Mouse (Mus musculus) hindbrain, embryonic 16.5 days (tissue): ENCODE results near the gene Rbm45. TPM values are rescaled to one million over a fixed set of nuclear protein-coding genes. Genes with fewer than 3 reads are reported as not detected.

Experiments
- ATAC-seq: fragments of 200-750 bp; cut with Nextera tagmentation; 2 replicates; pipeline ENCODE4 v1.8.0; 2017; ENCODE audit warnings: moderate TSS enrichment, moderate library complexity
- H3K27ac ChIP-seq: fragments of 300-500 bp; sonication (generic); 2 replicates; pipeline ENCODE4 v1.5.1; 2014; ENCODE audit warnings: low read depth, mild to moderate bottlenecking, control low read depth, low read length, moderate library complexity
- H3K27me3 ChIP-seq: fragments of 300-500 bp; sonication (generic); replicated peaks from 2 replicates; pipeline ENCODE4 v1.6.1; 2014; ENCODE audit warnings: low read length; ENCODE audit not compliant: control insufficient read depth, insufficient read depth
- H3K36me3 ChIP-seq: fragments of 300-500 bp; sonication (generic); 2 replicates; pipeline ENCODE4 v1.6.1; 2014; ENCODE audit warnings: mild to moderate bottlenecking, low read length, moderate library complexity, mixed read lengths; ENCODE audit not compliant: control insufficient read depth, insufficient read depth
- H3K4me1 ChIP-seq: fragments of 300-500 bp; sonication (generic); 2 replicates; pipeline ENCODE4 v1.6.1; 2014; ENCODE audit warnings: low read depth, low read length; ENCODE audit not compliant: control insufficient read depth, insufficient read depth
- H3K4me2 ChIP-seq: fragments of 300-500 bp; sonication (generic); 2 replicates; pipeline ENCODE4 v1.6.1; 2014; ENCODE audit warnings: mild to moderate bottlenecking, low read length, control low read depth, moderate library complexity
- H3K4me3 ChIP-seq: fragments of 300-500 bp; sonication (generic); 2 replicates; pipeline ENCODE4 v1.5.1; 2014; ENCODE audit warnings: mild to moderate bottlenecking, low read length, control low read depth, moderate library complexity
- H3K9ac ChIP-seq: fragments of 300-500 bp; sonication (generic); 2 replicates; pipeline ENCODE4 v1.6.1; 2014; ENCODE audit warnings: low read depth, mild to moderate bottlenecking, control low read depth, low read length, moderate library complexity
- H3K9me3 ChIP-seq: fragments of 300-500 bp; sonication (generic); 2 replicates; pipeline ENCODE4 v1.6.1; 2014; ENCODE audit warnings: mild to moderate bottlenecking, low read length, moderate library complexity; ENCODE audit not compliant: control insufficient read depth
- WGBS: fragments of 180-500 bp; shearing (Covaris S2); extraction: QIAGEN DNeasy Blood & Tissue Kit; methylation state at CpG from one replicate; pipeline ENCODE4 v1.1.7; 2014; 5-methylcytosine and 5-hydroxymethylcytosine counted together
- polyA plus RNA-seq: library from polyadenylated mRNA; unstranded; fragments of >200 nt; fragmentation: Nextera tagmentation; extraction: Ambion mirVana; gene quantifications from 2 replicates; pipeline ENCODE4 v1.2.1, GENCODE M21; 2015

Rbm45 gene
- 12.0 and 16.2 TPM in 2 replicates for polyA plus RNA-seq

DNA sequence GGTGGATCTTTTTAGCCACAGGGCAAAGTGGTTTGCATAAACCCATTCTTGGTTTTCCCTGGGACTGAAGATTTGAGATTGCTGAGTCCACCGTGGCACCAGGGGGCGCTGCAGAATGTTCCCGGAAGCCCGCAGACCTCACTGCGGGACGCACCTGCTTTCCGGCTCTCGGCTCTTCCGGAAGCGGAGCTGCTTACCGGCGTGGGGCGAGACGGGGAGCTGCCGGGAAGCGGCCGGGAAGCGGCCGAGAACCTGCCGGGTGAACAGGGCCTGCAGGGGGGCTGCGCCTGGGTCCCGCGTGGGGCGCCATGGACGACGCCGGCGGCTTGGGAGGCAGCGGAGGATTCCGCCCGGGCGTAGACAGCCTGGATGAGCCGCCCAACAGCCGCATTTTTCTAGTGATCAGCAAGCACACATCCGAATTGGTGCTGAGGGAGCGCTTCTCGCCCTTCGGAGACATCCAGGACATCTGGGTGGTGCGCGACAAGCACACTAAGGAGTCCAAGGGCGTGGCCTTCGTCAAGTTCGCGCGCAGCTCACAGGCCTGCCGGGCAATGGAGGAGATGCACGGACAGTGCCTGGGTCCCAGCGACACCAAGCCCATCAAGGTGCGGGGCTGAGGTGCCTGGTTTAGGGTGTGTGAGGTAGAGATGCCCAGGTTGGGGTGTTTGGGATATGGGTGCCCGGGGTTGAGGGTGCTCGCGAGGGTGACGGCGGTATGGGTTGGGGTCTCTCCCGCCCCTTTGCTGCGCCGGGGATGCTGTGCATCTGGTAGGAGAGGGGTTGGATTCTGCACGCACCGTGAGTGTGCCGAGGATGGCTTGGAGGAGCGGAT lies at the start of gene Rbm45:
TSS of gene Rbm45 (plus strand) at position 164 of the 835 bp plus-strand sequence.
- ATAC-seq: peak; percentile 92
- H3K9ac ChIP-seq: peak within 1 kb of the TSS; percentile 90
- peak within 1 kb of the TSS; percentile 99 for H3K4me3 ChIP-seq
- H3K27me3 ChIP-seq: no peaks in the 10 kb centered on the region
- H3K4me2 ChIP-seq: peak within 1 kb of the TSS; percentile 96
- no peaks in the 10 kb centered on the region for H3K9me3 ChIP-seq
- H3K27ac ChIP-seq: peak within 1 kb of the TSS; percentile 81
- peaks cover 9% of the 10 kb centered on the region for H3K36me3 ChIP-seq
- peaks cover 6% of the 10 kb centered on the region for H3K4me1 ChIP-seq
- WGBS: under 1% methylated on average over 61 of the region's 61 CpGs

DNA sequence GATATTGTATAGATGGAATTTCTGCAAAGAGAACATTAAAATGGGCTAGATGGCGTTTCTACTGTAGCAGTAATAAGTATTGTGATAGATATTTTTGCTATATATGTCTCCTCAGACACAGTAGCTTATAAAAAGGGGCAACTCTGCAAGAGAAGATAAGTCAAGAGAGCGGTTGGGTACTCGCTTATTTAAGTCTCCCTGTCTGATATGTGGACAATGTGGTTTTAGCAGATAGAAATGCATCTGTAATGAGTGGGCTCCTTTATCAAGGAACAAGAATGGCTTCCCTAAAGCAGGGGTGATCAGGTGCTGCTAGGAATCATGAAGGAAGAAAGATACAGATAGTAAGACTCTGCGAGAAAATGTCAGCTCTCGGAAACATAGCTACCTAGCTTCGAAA lies 49.4 kb upstream of the Rbm45 start:
- WGBS: 91% methylated on average over 6 of the region's 6 CpGs
- Histone ChIP-seq H3K4me1 (no peaks in the 10 kb centered on the region), H3K4me3 (no peak overlapping the region), H3K9ac (no peak overlapping the region), H3K9me3 (no peaks in the 10 kb centered on the region), H3K36me3 (no peaks in the 10 kb centered on the region), H3K27me3 (no peaks in the 10 kb centered on the region), H3K27ac (no peak overlapping the region), H3K4me2 (no peak overlapping the region)
- ATAC-seq: no peak

DNA sequence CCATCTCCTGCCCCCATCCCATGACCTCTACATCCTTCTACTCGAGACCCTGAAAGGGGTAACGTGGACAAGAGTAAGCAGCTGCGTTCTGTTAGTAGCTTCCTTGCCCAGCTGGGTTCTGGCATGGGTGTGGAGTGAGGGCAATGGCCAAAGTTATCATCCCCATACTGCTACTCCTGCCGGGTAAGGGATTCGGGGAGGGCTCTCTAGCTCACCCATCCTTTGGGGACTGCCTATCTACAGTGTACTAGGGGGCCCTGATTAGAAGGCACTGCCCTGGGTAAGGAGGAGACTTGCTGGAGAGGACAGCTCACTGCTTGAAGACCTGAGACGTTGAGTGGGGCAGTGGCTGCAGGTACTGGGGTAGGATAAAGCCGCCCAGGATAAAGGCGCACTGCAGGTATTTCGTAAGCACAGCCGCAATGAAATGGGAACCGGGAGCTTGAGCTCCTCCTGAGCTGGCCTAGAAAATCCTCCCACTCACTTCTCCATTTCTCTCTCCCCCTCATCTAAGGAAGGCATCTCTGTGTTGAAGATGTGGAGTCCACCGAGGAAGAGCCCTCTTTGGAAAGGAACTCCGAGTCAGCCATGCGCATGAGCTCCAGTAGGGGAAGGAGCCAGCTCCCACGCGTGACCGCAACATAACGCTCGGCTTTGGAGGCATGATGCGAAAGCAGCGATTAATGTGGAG lies 46.5 kb upstream of the Rbm45 start:
- no peak overlapping the region for H3K9ac ChIP-seq
- H3K27ac ChIP-seq: no peak overlapping the region
- no peak for ATAC-seq
- no peaks in the 10 kb centered on the region for H3K9me3 ChIP-seq
- H3K4me3 ChIP-seq: no peak overlapping the region
- 85% methylated on average over 21 of the region's 21 CpGs for WGBS
- H3K27me3 ChIP-seq: no peaks in the 10 kb centered on the region
- no peaks in the 10 kb centered on the region for H3K36me3 ChIP-seq
- H3K4me2 ChIP-seq: no peak overlapping the region
- H3K4me1 ChIP-seq: no peaks in the 10 kb centered on the region

DNA sequence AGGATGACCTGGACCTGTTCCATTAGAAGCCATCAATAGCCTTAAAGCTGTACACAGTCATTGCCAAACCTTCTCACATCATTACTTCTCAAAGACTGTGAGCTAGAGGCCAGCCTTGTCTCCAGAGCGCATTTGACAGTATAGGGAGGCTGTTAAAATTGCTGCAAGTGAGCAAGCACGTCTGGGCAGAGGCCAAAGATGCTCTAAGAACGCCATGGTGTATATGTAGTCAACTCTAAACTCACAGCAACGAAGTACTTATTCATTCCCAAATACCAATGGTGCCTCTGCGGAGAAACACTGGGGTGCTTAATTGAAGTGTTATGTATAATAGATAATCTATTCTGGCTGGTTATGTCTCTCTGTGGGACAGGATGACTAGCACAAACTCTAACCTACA lies 45.3 kb upstream of the Rbm45 start:
- ATAC-seq: no peak
- H3K36me3 ChIP-seq: no peaks in the 10 kb centered on the region
- no peaks in the 10 kb centered on the region for H3K27me3 ChIP-seq
- no peaks in the 10 kb centered on the region for H3K4me1 ChIP-seq
- no peak overlapping the region for H3K4me3 ChIP-seq
- no peak overlapping the region for H3K9ac ChIP-seq
- H3K9me3 ChIP-seq: no peaks in the 10 kb centered on the region
- 81% methylated on average over 5 of the region's 5 CpGs for WGBS
- H3K27ac ChIP-seq: no peak overlapping the region
- no peak overlapping the region for H3K4me2 ChIP-seq

DNA sequence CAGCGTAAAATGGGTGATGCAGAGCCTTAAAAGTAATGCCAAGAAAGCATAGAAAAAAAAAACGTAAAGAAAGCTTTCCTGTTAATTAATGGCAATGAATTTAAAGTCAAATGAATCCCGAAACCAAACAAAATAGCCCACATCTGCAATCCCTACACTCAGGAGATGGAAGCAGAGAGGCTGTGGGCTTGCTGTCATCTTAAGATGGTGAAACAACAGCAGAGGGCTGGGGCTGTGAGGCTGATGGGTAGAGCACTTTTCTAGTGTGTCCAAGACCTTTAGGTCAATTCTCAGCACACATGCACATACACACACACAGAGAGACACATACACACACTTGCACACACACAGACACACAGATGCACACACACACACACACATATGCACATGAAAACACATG lies 43.6 kb upstream of the Rbm45 start:
- WGBS: 81% methylated on average over 3 of the region's 3 CpGs
- no peaks in the 10 kb centered on the region for H3K36me3 ChIP-seq
- no peaks in the 10 kb centered on the region for H3K4me1 ChIP-seq
- no peak overlapping the region for H3K4me3 ChIP-seq
- no peak overlapping the region for H3K4me2 ChIP-seq
- H3K27ac ChIP-seq: no peak overlapping the region
- no peaks in the 10 kb centered on the region for H3K27me3 ChIP-seq
- no peak for ATAC-seq
- H3K9me3 ChIP-seq: no peaks in the 10 kb centered on the region
- no peak overlapping the region for H3K9ac ChIP-seq

DNA sequence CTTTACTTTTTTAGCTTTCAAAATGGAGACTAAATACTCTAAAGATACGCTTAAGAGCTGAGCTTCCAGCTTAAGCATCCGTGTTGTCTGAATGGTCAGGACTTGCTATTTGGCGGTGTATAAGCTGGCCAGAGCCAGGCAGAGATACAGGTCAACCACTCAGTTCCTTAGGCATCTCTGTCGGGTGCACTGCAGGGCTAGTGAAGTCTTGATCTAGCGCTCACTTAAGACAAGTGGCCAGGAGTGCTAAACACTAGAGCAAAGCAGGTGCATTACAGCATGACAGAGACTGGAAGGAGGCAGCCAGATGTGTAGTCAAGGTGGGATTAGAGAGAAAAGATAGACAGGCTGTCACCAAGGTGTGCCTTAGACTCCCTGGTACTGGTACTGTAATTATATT lies 39.7 kb upstream of the Rbm45 start:
- WGBS: 95% methylated on average over 5 of the region's 5 CpGs
- Histone ChIP-seq H3K27ac (no peak overlapping the region), H3K4me1 (no peaks in the 10 kb centered on the region), H3K4me2 (no peak overlapping the region), H3K4me3 (no peak overlapping the region), H3K36me3 (no peaks in the 10 kb centered on the region), H3K9ac (no peak overlapping the region), H3K27me3 (no peaks in the 10 kb centered on the region), H3K9me3 (no peaks in the 10 kb centered on the region)
- no peak for ATAC-seq

DNA sequence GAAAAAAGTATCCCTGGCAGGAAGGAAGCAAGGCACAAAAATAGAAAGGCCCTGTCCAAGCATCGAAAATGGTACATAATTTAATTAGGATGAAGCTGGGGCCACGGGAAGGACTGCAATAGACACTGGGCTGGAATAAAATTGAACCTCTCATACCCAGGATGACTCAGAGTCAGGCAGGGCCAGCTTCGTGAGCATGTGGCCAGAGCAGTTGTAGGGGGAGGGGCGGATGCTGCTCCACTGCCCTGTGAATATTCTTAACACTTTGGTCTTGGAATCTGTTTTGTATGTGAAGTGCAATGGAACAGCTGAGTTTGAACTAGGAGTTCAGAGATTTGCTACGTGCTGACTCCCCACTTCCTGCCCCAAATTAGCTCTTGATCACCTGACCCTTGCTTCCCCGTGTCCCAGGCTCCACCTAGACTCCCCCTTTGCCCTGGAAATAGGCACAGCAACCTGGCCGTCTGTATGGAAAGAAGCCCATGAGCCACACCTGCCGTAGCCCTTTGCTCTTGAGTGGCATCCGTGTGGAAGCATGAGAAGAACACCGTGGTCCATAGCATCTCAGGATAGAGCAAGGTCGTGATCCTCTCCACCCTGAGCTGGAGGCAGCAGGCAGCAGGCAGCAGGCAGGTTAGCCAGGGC lies 37.5 kb upstream of the Rbm45 start:
- H3K27me3 ChIP-seq: no peaks in the 10 kb centered on the region
- H3K4me2 ChIP-seq: no peak overlapping the region
- H3K9ac ChIP-seq: no peak overlapping the region
- no peak overlapping the region for H3K4me3 ChIP-seq
- H3K9me3 ChIP-seq: no peaks in the 10 kb centered on the region
- 77% methylated on average over 11 of the region's 11 CpGs for WGBS
- no peak for ATAC-seq
- H3K27ac ChIP-seq: no peak overlapping the region
- H3K4me1 ChIP-seq: no peaks in the 10 kb centered on the region
- H3K36me3 ChIP-seq: no peaks in the 10 kb centered on the region

DNA sequence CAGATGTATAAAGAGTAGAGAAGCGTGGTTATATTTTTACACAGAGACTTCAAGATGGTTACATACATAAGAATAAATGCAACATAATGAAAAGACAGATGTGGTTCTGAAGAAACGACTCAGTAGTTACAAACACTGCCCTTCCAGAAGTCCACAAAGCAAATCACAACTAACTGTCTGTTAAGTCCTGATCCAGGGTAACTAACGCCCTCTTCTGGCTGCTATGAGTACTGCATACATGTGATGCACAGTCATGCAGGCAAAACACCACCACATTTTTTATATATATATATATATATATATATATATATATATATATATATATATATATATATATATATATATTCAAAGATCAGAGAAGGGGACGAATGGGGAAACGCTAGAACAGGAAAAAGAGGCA lies 35.2 kb upstream of the Rbm45 start:
- H3K4me1 ChIP-seq: peaks cover 6% of the 10 kb centered on the region
- no peak overlapping the region for H3K9ac ChIP-seq
- peaks cover 4% of the 10 kb centered on the region for H3K27me3 ChIP-seq
- H3K36me3 ChIP-seq: no peaks in the 10 kb centered on the region
- ATAC-seq: no peak
- 79% methylated on average over 5 of the region's 5 CpGs for WGBS
- no peak overlapping the region for H3K4me3 ChIP-seq
- H3K27ac ChIP-seq: no peak overlapping the region
- no peaks in the 10 kb centered on the region for H3K9me3 ChIP-seq
- no peak overlapping the region for H3K4me2 ChIP-seq
